Mouse (Mus musculus) NIH3T3 (cell line): ENCODE results near the gene Bmp15.

Experiments
- DNase-seq: peaks from one replicate; pipeline ENCODE4 v3.0.0-alpha.2; 2012; ENCODE audit warnings: low read depth

Bmp15 gene

GRCm38 (mm10) chrX:6320621-6321020 is at the start of gene Bmp15:
TSS of gene Bmp15 (minus strand) at chrX:6320721.
- no peak for DNase-seq

DNA sequence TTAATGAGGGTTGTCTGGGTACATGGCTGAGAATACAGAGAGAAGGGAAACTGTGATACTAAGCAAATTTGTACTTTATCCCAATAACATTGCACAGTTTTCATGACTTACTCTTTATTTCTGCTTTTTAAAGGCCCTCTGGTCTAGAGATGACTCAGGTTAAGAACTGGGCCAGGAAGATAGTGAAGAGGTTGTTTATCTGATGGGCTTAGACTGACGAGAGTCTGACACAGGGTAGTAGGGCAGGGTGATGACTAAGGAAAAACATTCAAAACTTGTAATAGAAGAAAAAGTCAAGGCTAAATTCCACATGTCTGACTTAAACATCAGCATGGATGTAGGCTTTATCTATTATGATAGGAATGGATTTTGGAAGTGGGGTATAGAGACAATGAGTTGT is 48.3 kb upstream of the Bmp15 start:
- peak; percentile 32 for DNase-seq

GRCm38 (mm10) chrX:6357503-6358114 is 37.1 kb upstream of the Bmp15 start:
- DNase-seq = no peak

GRCm38 (mm10) chrX:6356876-6357275 is 36.4 kb upstream of the Bmp15 start:
- no peak for DNase-seq

GRCm38 (mm10) chrX:6345273-6345959 is 24.9 kb upstream of the Bmp15 start:
- no peak for DNase-seq

DNA sequence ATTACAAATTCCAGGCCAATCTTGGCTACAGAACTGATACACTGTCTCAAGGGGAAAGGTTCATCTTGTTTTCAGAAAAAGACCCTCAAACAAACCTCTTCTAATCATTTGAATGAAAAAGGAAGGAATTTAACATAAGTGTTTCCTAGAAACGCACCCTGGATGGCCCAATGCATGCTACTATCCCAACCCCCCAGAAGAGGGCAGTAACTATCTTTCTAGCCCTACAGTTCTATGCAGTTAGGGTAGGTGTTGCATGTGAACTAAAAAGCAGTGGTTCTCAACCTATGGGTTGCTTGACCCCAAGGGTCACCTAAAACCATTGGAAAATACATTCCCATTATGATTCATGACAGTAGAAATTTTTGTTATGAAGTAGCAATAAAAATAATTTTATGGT is 3.5 kb upstream of the Bmp15 start:
- peak; percentile 63 for DNase-seq

GRCm38 (mm10) chrX:6317747-6318146 is 2.8 kb downstream of the Bmp15 start:
- DNase-seq = no peak
